ENCODE assay signal across 10 mouse cellular contexts in genomic region chr9:35508234-35508633, GRCm38 (mm10). TPM values are rescaled to one million over a fixed set of nuclear protein-coding genes. Genes with fewer than 3 reads are reported as not detected.
A peak's percentile ranks its signal among the peaks of the same experiment; 100 is the strongest.
DNase-seq lines count a peak whose midpoint lies in the region; ATAC-seq and TF ChIP-seq lines count a peak whose summit lies in the region.
"Had no signal": no experiment of that assay in that cellular context is flagged by ENCODE, and none has a peak within 500 bp of the region (broad histone marks: within the 10 kb centered on the region; RNA-seq: fewer than 3 reads in every experiment).

No protein-coding gene starts in this region.

- H3K9me3 ChIP-seq in forebrain, embryonic 12.5 days = no peaks in the 10 kb centered on the region
- H3K9me3 ChIP-seq in forebrain, embryonic 10.5 days = no peaks in the 10 kb centered on the region
- no peaks in the 10 kb centered on the region for H3K9me3 ChIP-seq in heart, embryonic 10.5 days
- H3K9me3 ChIP-seq in midbrain, postnatal 0 days (ENCODE audit: low read length) = no peaks in the 10 kb centered on the region
- H3K9me3 ChIP-seq: liver, embryonic 13.5 days had no signal

- no peak overlapping the region for H3K4me3 ChIP-seq in forebrain, embryonic 12.5 days (replicated peaks)
- H3K4me3 ChIP-seq in forebrain, embryonic 10.5 days = no peak overlapping the region
- H3K4me3 ChIP-seq in heart, embryonic 10.5 days = no peak overlapping the region
- no peak overlapping the region for H3K4me3 ChIP-seq in midbrain, postnatal 0 days (ENCODE audit: low read depth, low read length)
- H3K4me3 ChIP-seq: liver, embryonic 13.5 days had no signal

- 0 out of 2 replicates have a peak, but pooled peaks cover 4% of the 10 kb centered on the region for H3K27me3 ChIP-seq in forebrain, embryonic 12.5 days
- H3K27me3 ChIP-seq in forebrain, embryonic 10.5 days (ENCODE audit: poor library complexity, severe bottlenecking) = no peaks in the 10 kb centered on the region
- peaks cover 13% of the 10 kb centered on the region for H3K27me3 ChIP-seq in heart, embryonic 10.5 days (ENCODE audit: insufficient read depth, poor library complexity, severe bottlenecking)
- no peaks in the 10 kb centered on the region for H3K27me3 ChIP-seq in midbrain, postnatal 0 days (ENCODE audit: insufficient read depth, low read length)

- 0 out of 2 replicates have a peak overlapping the region, but pooled peaks have one; percentile 25 for H3K27ac ChIP-seq in forebrain, embryonic 12.5 days
- no peak overlapping the region for H3K27ac ChIP-seq in forebrain, embryonic 10.5 days
- peak overlapping the region; percentile 49; the same call in 1 of the 2 replicates for H3K27ac ChIP-seq in heart, embryonic 10.5 days
- H3K27ac ChIP-seq in midbrain, postnatal 0 days (ENCODE audit: low read depth, low read length) = no peak overlapping the region
- H3K27ac ChIP-seq: liver, embryonic 13.5 days had no signal

- WGBS in forebrain, embryonic 12.5 days = 49% methylated on average over 8 of the region's 8 CpGs
- 52% methylated on average over 8 of the region's 8 CpGs for WGBS in forebrain, embryonic 10.5 days
- WGBS in heart, embryonic 10.5 days = 22% methylated on average over 8 of the region's 8 CpGs
- WGBS in midbrain, postnatal 0 days = 43% methylated on average over 8 of the region's 8 CpGs

- DNase-seq in forebrain, embryonic 10.5 days (ENCODE audit: extremely low spot score, low spot score) = no peak
- peak; percentile 43 to 45 for DNase-seq in cerebellum, postnatal 14 days
- peak; percentile 84 for DNase-seq in heart, embryonic 10.5 days (ENCODE audit: low spot score)
- peak; percentile 67 to 73 for DNase-seq in layer of hippocampus, postnatal 36 days
- DNase-seq in midbrain, postnatal 0 days (ENCODE audit: low spot score) = peak; percentile 68
- no peak for DNase-seq in liver
- DNase-seq: liver, embryonic 13.5 days had no signal

- ATAC-seq in forebrain, embryonic 12.5 days (ENCODE audit: low FRiP score) = no peak
- peak; percentile 42; the same call in 1 of the 2 replicates for ATAC-seq in midbrain, postnatal 0 days (ENCODE audit: low FRiP score)
- ATAC-seq in monocyte, adult 5-6 weeks (replicated peaks; ENCODE audit: insufficient number of reproducible peaks, low FRiP score, low TSS enrichment, poor library complexity, severe bottlenecking) = no peak

- H3K9ac ChIP-seq in forebrain, embryonic 12.5 days = no peak overlapping the region
- H3K9ac ChIP-seq in midbrain, postnatal 0 days (replicated peaks; ENCODE audit: low read length, poor library complexity, severe bottlenecking) = no peak overlapping the region
- H3K9ac ChIP-seq: liver, embryonic 13.5 days had no signal

- peaks cover 26% of the 10 kb centered on the region for H3K36me3 ChIP-seq in forebrain, embryonic 12.5 days (replicated peaks)
- H3K36me3 ChIP-seq in forebrain, embryonic 10.5 days (replicated peaks) = peaks cover 36% of the 10 kb centered on the region
- peaks cover 17% of the 10 kb centered on the region; the same call in 1 of the 2 replicates for H3K36me3 ChIP-seq in heart, embryonic 10.5 days
- peaks cover 3% of the 10 kb centered on the region; the same call in 1 of the 2 replicates for H3K36me3 ChIP-seq in midbrain, postnatal 0 days (ENCODE audit: insufficient read depth, low read length)
- H3K36me3 ChIP-seq: liver, embryonic 13.5 days had no signal

- peaks cover 2% of the 10 kb centered on the region; the same call in 1 of the 2 replicates for H3K4me1 ChIP-seq in forebrain, embryonic 12.5 days
- peaks cover 13% of the 10 kb centered on the region; the same call in 1 of the 2 replicates for H3K4me1 ChIP-seq in forebrain, embryonic 10.5 days
- peaks cover 24% of the 10 kb centered on the region for H3K4me1 ChIP-seq in heart, embryonic 10.5 days
- H3K4me1 ChIP-seq in midbrain, postnatal 0 days (ENCODE audit: insufficient read depth, low read length) = 0 out of 2 replicates have a peak, but pooled peaks cover 5% of the 10 kb centered on the region
- H3K4me1 ChIP-seq: liver, embryonic 13.5 days had no signal

- H3K4me2 ChIP-seq in forebrain, embryonic 12.5 days = no peak overlapping the region
- no peak overlapping the region for H3K4me2 ChIP-seq in midbrain, postnatal 0 days (ENCODE audit: low read depth, low read length, poor library complexity, severe bottlenecking)
- H3K4me2 ChIP-seq: liver, embryonic 13.5 days had no signal

- no peak for TF ChIP-seq CTCF in midbrain, postnatal 0 days (IDR thresholded peaks at IDR 0.05)

RNA-seq across cellular contexts. Expression of gene Gm1113, which starts 9.8 kb away (rescaled TPM):
- polyA plus RNA-seq in forebrain, embryonic 12.5 days (2016; fragmentation: Nextera tagmentation; extraction: Ambion mirVana) = not detected in 2 replicates
- not detected in 2 replicates for polyA plus RNA-seq in forebrain, embryonic 10.5 days (2016; fragmentation: Nextera tagmentation; extraction: Ambion mirVana)
- polyA plus RNA-seq in heart, embryonic 10.5 days (2016; fragmentation: Nextera tagmentation; extraction: Ambion mirVana) = not detected in 2 replicates
- not detected for total RNA-seq in layer of hippocampus, postnatal 36 days (2021)
- total RNA-seq in midbrain, postnatal 0 days (2014; rRNA removed) = not detected in 2 replicates
- not detected in 2 replicates for polyA plus RNA-seq in midbrain, postnatal 0 days (2015; fragmentation: Nextera tagmentation; extraction: Ambion mirVana)
- not detected in 3 replicates for total RNA-seq in monocyte, adult 5-6 weeks (2017)
- polyA plus RNA-seq: liver, embryonic 13.5 days; testis, adult 2 months had no signal

RNA-seq across cellular contexts. Expression of gene Ddx25, which starts 50.1 kb away (rescaled TPM):
- polyA plus RNA-seq in forebrain, embryonic 12.5 days (2016; fragmentation: Nextera tagmentation; extraction: Ambion mirVana) = 10.4 and 11.4 TPM in 2 replicates
- 7.8 and 7.9 TPM in 2 replicates for polyA plus RNA-seq in forebrain, embryonic 10.5 days (2016; fragmentation: Nextera tagmentation; extraction: Ambion mirVana)
- 2.8 and 3.6 TPM in 2 replicates for polyA plus RNA-seq in heart, embryonic 10.5 days (2016; fragmentation: Nextera tagmentation; extraction: Ambion mirVana)
- total RNA-seq in layer of hippocampus, postnatal 36 days (2021) = 10 to 100 TPM; 13.6 to 14.7 TPM
- 24.1 and 28.6 TPM in 2 replicates for total RNA-seq in midbrain, postnatal 0 days (2014; rRNA removed)
- 28.5 and 28.7 TPM in 2 replicates for polyA plus RNA-seq in midbrain, postnatal 0 days (2015; fragmentation: Nextera tagmentation; extraction: Ambion mirVana)
- 0.10 to 0.64 TPM (median 0.57 TPM) in 3 replicates for total RNA-seq in monocyte, adult 5-6 weeks (2017)

RNA-seq across cellular contexts. Expression of gene Pus3, which starts 50.2 kb away (rescaled TPM):
- polyA plus RNA-seq in forebrain, embryonic 12.5 days (2016; fragmentation: Nextera tagmentation; extraction: Ambion mirVana) = 19.1 and 19.3 TPM in 2 replicates
- polyA plus RNA-seq in forebrain, embryonic 10.5 days (2016; fragmentation: Nextera tagmentation; extraction: Ambion mirVana) = 20.4 and 22.9 TPM in 2 replicates
- polyA plus RNA-seq in heart, embryonic 10.5 days (2016; fragmentation: Nextera tagmentation; extraction: Ambion mirVana) = 15.5 and 17.3 TPM in 2 replicates
- 10 to 100 TPM; 12.4 to 12.9 TPM for total RNA-seq in layer of hippocampus, postnatal 36 days (2021)
- 9.6 and 12.8 TPM in 2 replicates for total RNA-seq in midbrain, postnatal 0 days (2014; rRNA removed)
- 13.3 and 14.2 TPM in 2 replicates for polyA plus RNA-seq in midbrain, postnatal 0 days (2015; fragmentation: Nextera tagmentation; extraction: Ambion mirVana)
- 17.2 to 30.8 TPM (median 30.7 TPM) in 3 replicates for total RNA-seq in monocyte, adult 5-6 weeks (2017)

Comparison
In these comparisons a context has a peak if more than half of its experiments do, and no peak if none do; other contexts are left out.
1. H3K27ac ChIP-seq: peak in forebrain, embryonic 12.5 days (single experiment) and heart, embryonic 10.5 days (single experiment); none in forebrain, embryonic 10.5 days (single experiment) and midbrain, postnatal 0 days (single experiment).
2. DNase-seq: peak in cerebellum, postnatal 14 days (2 of 2), heart, embryonic 10.5 days (single experiment), layer of hippocampus, postnatal 36 days (2 of 2) and midbrain, postnatal 0 days (single experiment); none in forebrain, embryonic 10.5 days (single experiment) and liver (single experiment).